Mouse (Mus musculus) cortical plate, adult 2 months (tissue): ENCODE data around the gene Trmt10a.

Source experiments
- CTCF ChIP-seq: fragments of 200-500 bp; IDR thresholded peaks from 2 replicates; pipeline ENCODE4 v1.5.1; 2011; ENCODE audit warnings: mild to moderate bottlenecking, control low read depth, low read length; ENCODE audit not compliant: insufficient read depth; ENCODE audit errors: extremely low read depth
- POLR2A ChIP-seq: fragments of 200-500 bp; IDR thresholded peaks from 2 replicates; pipeline ENCODE4 v1.6.1; 2011; ENCODE audit warnings: mild to moderate bottlenecking, low read length, control low read depth; ENCODE audit not compliant: insufficient read depth; ENCODE audit errors: extremely low read depth

DNA sequence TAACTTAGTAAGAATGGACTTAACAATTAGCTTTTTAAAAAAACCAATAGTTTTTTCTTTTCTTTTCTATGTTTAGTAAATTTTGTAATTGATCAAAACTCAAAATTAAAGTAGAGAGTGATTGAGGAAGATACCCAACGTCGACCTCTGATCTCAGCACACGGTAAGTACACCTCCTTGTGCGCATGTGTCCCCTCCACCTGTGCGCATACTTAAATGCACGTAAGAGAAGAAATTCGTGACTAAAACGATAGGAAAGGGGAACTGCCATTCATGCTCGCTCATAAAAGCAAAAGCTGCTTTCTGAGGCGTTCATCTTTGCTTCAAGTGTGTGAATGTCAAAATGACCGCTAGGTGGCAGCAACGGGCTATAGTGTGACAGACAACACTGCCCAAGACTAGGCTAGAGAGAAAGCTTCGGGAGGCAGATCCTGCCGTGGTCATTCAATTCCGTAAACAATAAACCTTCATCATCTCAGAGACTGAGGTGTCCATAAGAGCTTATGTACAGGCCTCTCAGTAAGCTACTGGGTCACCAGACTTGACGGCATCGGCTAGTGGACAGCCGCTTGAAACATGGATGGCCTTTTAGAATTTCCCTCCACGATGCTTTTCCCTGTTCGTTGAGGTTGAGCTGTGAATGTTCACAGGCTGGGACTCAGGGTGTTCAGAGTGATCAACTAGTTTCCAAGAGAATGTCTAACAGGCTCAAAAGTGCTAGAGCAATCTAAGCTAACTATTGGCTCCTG is 54.9 kb downstream of the Trmt10a start:
- no peak for TF ChIP-seq POLR2A
- TF ChIP-seq CTCF: peak; percentile 93
